Mouse (Mus musculus) lung, adult 2 months (tissue): ENCODE results near the gene Uvrag.
"Not testable (repeated sequence)": the region's sequence is repeated elsewhere in the genome, so short reads cannot be mapped to it uniquely, and the experiment has no call there.

Experiments used
- CTCF ChIP-seq: fragments of 200-500 bp; IDR thresholded peaks from 2 replicates; pipeline ENCODE4 v1.5.1; 2011; ENCODE audit warnings: mild to moderate bottlenecking, low read length, control low read depth; ENCODE audit not compliant: insufficient read depth
- POLR2A ChIP-seq: fragments of 200-500 bp; IDR thresholded peaks from 2 replicates; pipeline ENCODE4 v1.6.1; 2011; ENCODE audit warnings: low read depth, mild to moderate bottlenecking, control low read depth, low read length, borderline replicate concordance; ENCODE audit errors: extremely low read depth

- not testable (repeated sequence) for TF ChIP-seq POLR2A, CTCF
These were observed 78.7 kb downstream of the Uvrag start for GRCm38 (mm10) chr7:99062263-99062662.
